In genomic region chr12:26477198-26477597, GRCm38 (mm10) we compare ENCODE assay signal across 12 mouse cellular contexts.
"Had no signal": no experiment of that assay in that cellular context is flagged by ENCODE, and none has a peak within 500 bp of the region (broad histone marks: within the 10 kb centered on the region; RNA-seq: fewer than 3 reads in every experiment).

No protein-coding gene starts in this region.

- DNase-seq: kidney, adult 8-10 months; kidney, postnatal 25 days; layer of hippocampus, adult 9-11 months; layer of hippocampus, postnatal 36 days; lung, embryonic 14.5 days; lung, postnatal 10 days; lung, postnatal 4 days; right cerebral cortex, postnatal 14 days; thymus, postnatal 4 days had no signal

- H3K9me3 ChIP-seq: limb, embryonic 15.5 days; midbrain, embryonic 12.5 days had no signal

- H3K4me1 ChIP-seq: midbrain, embryonic 12.5 days had no signal

- H3K9ac ChIP-seq: limb, embryonic 15.5 days; lung, embryonic 14.5 days; midbrain, embryonic 12.5 days had no signal

- H3K36me3 ChIP-seq: midbrain, embryonic 12.5 days had no signal

- H3K27ac ChIP-seq: limb, embryonic 15.5 days; midbrain, embryonic 12.5 days; stomach, postnatal 0 days had no signal

- H3K4me2 ChIP-seq: limb, embryonic 15.5 days; lung, embryonic 14.5 days; midbrain, embryonic 12.5 days had no signal

- H3K4me3 ChIP-seq: limb, embryonic 15.5 days; midbrain, embryonic 12.5 days had no signal

- H3K27me3 ChIP-seq: limb, embryonic 15.5 days; midbrain, embryonic 12.5 days had no signal
